Mouse (Mus musculus): ENCODE measurements around the gene Mael.

- TF ChIP-seq CTCF (IDR thresholded peaks at IDR 0.05; ENCODE audit: borderline replicate concordance, insufficient read depth, low read depth, low read length) (no peak), POLR2A (IDR thresholded peaks at IDR 0.05; ENCODE audit: borderline replicate concordance, insufficient read depth, low read length) (no peak)
Measured at GRCm38 (mm10) chr1:166238315-166238969, at the start of gene Mael.

Measured in cerebellum, adult 2 months (tissue).